Mouse (Mus musculus) lung, adult 2 months (tissue): ENCODE measurements around the gene Psmc1. TPM values are rescaled to one million over a fixed set of nuclear protein-coding genes. Genes with fewer than 3 reads are reported as not detected.

Experiments
- DNase-seq: peaks from one replicate; pipeline ENCODE4 v3.0.0; 2022
- H3K4me1 ChIP-seq: fragments of 200-500 bp; 2 replicates; pipeline ENCODE4 v1.6.1; 2011; ENCODE audit warnings: low read length; ENCODE audit not compliant: control insufficient read depth, insufficient read depth
- H3K4me3 ChIP-seq: fragments of 200-500 bp; replicated peaks from 2 replicates; pipeline ENCODE3; 2011; ENCODE audit warnings: low read depth, mild to moderate bottlenecking, control low read depth, low read length; ENCODE audit errors: extremely low read depth
- CTCF ChIP-seq: fragments of 200-500 bp; IDR thresholded peaks from 2 replicates; pipeline ENCODE4 v1.5.1; 2011; ENCODE audit warnings: mild to moderate bottlenecking, low read length, control low read depth; ENCODE audit not compliant: insufficient read depth
- POLR2A ChIP-seq: fragments of 200-500 bp; IDR thresholded peaks from 2 replicates; pipeline ENCODE4 v1.6.1; 2011; ENCODE audit warnings: low read depth, mild to moderate bottlenecking, control low read depth, low read length, borderline replicate concordance; ENCODE audit errors: extremely low read depth
- WGBS: fragments of 180-500 bp; shearing (Covaris S2); methylation state at CpG from one replicate; pipeline ENCODE4 v1.1.7; 2018; 5-methylcytosine and 5-hydroxymethylcytosine counted together
- polyA plus RNA-seq: library from polyadenylated mRNA; depleted of rRNA; stranded (reverse); fragments of >200 nt; gene quantifications from 2 replicates; pipeline ENCODE4 v1.2.3, GENCODE M21; 2012; rRNA removed

Gene Psmc1
- polyA plus RNA-seq, result 20.6 and 34.2 TPM in 2 replicates

DNA sequence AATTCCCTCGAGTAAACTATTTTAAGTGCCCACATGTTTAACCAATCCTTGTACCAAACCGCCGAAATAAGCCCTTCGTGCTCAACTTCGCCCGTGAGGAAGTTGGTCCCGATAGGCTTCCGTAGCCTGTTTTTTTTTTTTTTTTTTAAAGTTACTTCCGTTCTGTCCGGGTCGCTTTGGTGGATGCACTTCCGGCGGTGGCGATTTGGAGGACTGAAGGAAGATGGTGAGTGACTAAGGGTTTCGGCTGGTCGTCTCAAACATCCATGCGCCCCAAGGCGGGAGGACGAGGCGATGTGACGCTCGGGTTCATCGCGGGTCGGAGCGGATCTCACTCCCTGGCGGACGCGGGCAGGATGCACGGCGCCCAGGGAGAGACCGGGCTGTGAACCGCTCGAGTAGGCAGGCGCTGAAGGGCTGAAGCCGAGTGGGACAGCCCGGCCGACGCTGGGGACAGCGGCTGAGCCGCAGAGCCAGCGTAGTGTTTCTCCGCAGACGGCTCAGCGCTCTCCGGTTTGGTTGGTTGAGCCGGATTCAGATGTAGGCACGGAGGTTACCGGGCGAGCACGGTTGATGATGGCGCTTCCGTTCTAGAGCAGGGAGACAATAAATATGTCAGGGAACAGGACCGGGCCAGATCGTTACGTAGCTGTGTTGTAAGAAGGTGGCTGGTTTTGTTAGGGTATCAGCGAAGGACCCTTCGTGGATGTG is at the start of gene Psmc1:
TSS of gene Psmc1 (plus strand) at position 169 of the 711 bp plus-strand sequence.
- TF ChIP-seq POLR2A (peak; percentile 78; the same call in 1 of the 2 replicates), CTCF (no peak)
- peak; percentile 77 for DNase-seq
- peaks cover 6% of the 10 kb centered on the region; the same call in 1 of the 2 replicates for H3K4me1 ChIP-seq
- H3K4me3 ChIP-seq, result peak within 1 kb of the TSS; percentile 74
- WGBS, result under 1% methylated on average over 58 of the region's 58 CpGs

DNA sequence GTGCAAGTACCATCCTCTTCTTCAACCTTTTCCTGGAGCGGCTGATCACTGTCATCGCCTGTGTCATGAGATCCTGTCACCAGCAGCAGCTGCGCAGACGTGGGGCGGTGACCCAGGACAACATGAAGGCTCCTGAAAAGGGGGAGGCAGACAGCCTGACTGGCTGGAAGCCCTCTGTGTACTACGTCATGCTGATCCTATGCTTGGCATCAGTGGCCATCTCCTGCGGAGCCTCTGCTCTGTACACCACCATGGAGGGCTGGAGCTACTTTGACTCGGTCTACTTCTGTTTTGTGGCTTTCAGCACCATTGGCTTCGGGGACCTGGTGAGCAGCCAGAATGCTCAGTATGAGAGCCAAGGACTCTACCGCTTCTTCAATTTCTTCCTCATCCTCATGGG is 48.9 kb upstream of the Psmc1 start:
- Histone ChIP-seq H3K4me3 (no peak overlapping the region), H3K4me1 (no peaks in the 10 kb centered on the region)
- no peak for DNase-seq
- 83% methylated on average over 10 of the region's 10 CpGs for WGBS
- TF ChIP-seq POLR2A (no peak), CTCF (no peak)

DNA sequence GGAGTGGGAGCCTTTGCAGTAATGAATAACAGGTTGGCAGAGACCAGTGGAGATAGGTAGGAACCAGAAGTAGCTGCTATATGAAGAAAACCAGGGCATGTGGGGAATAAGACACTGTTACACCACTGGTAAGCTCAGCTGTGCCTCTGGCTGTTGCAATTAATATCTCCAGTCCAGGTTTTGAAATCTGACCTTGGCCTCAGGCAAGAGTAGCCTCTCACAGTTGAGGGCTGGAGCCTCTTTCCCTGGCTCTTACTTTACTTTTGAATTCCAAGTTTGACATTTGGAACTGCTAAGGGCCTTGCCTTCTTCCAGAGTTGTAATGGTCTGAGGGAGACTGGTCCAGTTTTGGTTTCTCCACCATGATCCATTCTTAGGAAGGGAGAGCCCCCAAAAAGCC is 48.1 kb upstream of the Psmc1 start:
- H3K4me1 ChIP-seq, result no peaks in the 10 kb centered on the region
- no peak overlapping the region for H3K4me3 ChIP-seq
- DNase-seq, result no peak
- no peak for TF ChIP-seq POLR2A
- no peak for TF ChIP-seq CTCF

DNA sequence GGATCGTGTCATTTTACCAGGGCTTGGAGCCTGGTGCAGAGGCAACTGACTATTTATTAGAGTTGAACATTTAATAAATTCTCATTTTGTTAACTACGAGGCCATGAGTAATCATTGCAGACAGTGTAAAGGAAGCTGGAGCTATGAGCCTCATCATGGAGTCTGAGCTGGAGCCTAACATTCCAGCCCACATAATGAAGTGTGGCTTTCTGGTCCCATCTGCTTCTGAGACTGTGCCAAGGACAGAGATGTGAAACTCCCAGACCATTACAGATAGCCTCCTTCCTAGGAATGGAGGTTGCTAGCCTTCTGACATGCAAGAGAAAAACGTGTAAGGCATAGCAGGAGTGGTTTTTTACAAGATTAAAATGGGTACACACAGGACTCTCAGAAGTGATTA is 47.4 kb upstream of the Psmc1 start:
- Histone ChIP-seq H3K4me1 (no peaks in the 10 kb centered on the region), H3K4me3 (no peak overlapping the region)
- TF ChIP-seq CTCF, result no peak
- TF ChIP-seq POLR2A, result no peak
- DNase-seq, result peak; percentile 13
- WGBS, result 60% methylated on average over 3 of the region's 3 CpGs

DNA sequence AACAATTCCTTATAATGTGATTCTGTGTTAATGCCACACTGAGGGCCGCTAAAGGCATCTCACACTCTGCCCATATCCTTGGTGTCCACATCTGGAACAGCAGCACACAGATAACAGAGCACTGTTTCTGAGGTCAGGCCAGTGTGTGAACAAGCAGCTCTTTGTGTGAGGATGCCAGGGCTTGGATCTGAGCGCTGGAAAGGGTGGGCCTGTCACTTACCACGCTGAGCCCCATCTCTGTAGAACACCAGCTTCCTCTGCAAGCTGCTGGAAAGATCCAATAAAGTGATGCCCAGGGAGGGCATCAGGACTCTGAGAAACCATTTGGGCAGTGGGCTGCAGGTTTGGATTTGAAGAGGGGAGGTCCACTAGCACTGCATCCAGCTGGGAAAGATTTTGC is 44.8 kb upstream of the Psmc1 start:
- H3K4me1 ChIP-seq, result no peaks in the 10 kb centered on the region
- no peak for TF ChIP-seq POLR2A
- TF ChIP-seq CTCF, result no peak
- 62% methylated on average over 3 of the region's 3 CpGs for WGBS
- H3K4me3 ChIP-seq, result no peak overlapping the region
- no peak for DNase-seq

DNA sequence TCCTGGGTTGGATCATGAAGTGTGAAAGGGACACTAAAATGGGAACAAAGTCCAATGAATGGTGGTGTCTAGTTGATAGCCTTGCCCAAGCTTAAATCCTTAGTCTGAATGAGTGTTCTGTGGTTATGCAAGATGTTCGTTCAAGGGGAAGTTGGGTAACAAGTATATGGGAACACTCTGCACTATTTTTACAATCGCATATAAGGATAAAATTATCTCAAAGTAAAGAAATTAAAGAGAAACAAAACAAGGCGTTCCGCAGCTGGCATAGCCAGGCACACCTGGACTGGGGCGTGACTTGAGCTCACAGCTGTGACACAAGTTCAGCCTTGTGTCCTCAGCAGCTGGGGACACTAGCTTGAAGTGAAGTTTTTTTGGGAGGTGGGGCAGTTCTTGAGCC is 42.5 kb upstream of the Psmc1 start:
- 64% methylated on average over 5 of the region's 5 CpGs for WGBS
- no peak for TF ChIP-seq CTCF
- TF ChIP-seq POLR2A, result no peak
- no peak for DNase-seq
- Histone ChIP-seq H3K4me1 (no peaks in the 10 kb centered on the region), H3K4me3 (no peak overlapping the region)

DNA sequence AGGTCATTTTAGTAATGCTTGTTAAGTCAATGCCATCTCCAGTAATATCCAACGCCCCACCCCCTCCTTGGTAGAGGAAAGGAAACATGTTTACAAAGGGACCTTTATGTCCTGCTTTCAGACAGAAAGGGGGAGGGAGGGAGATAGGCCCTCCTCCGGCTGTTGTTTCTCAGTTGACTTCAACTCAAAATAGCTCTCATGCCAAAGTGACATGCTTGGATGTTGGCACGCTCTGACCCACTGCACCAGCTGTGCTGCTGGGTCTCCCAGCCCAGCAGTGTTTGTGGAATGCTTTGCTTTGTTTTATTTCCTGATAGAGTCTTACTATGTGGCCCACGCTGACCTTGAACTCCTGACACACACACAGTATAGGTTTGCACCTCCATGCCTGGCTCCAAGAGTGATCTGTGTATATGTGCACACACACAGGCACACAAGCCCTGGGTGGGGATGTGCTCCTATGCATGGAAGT is 36.7 kb upstream of the Psmc1 start:
- TF ChIP-seq CTCF (no peak), POLR2A (no peak)
- no peak for DNase-seq
- Histone ChIP-seq H3K4me1 (no peaks in the 10 kb centered on the region), H3K4me3 (no peak overlapping the region)
- WGBS, result 42% methylated on average over 4 of the region's 4 CpGs

DNA sequence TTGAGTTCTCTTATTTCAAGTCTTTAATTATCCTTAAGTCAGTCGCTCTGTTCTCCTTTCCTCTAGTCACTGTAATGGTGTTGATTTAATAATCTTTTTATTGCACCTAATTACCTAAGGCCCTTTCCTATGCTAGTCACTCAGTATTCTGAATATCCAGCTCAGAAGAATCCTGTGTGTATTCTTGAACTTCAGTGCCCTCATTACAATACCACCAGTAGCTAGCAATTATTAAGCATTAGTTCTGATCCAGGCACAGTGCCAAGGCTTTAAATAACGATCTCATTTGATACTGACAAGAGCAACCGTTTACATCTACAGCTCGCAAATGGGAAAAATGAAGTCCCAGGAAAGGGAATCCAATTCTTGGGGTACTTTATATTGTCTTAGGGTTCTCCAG is 34.2 kb upstream of the Psmc1 start:
- no peak for TF ChIP-seq CTCF
- 51% methylated on average over 4 of the region's 4 CpGs for WGBS
- DNase-seq, result no peak
- Histone ChIP-seq H3K4me3 (no peak overlapping the region), H3K4me1 (no peaks in the 10 kb centered on the region)

DNA sequence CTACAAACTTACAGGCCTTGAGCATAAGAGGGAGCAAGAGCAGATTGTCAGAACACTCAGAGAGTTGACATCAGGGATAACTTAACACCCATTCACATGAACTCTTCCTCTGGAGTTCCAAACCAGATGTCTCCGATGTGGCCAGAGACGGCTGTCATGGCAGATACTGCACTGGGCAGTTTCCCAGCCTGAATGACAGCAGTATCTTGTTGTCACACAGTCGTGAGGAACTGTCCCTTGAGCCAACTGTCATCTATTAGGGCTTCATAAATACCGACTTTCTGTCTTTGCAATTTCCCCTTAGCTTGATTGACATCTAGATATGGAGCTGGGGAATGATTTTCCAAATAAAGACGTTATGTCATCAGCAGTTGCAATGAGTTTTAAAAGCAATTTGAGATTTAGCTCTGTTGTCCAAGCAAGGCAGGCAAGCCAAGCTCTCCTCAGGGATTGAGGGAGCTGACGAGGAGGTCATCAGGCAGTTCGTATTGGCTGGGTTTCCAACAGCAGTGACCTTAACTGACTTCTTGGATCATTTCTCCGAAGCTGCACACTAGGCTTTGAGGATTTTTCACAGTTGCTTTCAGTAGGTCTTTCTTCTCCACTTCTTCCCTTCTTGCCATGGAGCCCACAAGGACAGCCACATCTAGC is 30.2 kb upstream of the Psmc1 start:
- TF ChIP-seq CTCF (no peak), POLR2A (no peak)
- DNase-seq, result no peak
- 59% methylated on average over 8 of the region's 8 CpGs for WGBS
- no peaks in the 10 kb centered on the region; the same call in 1 of the 2 replicates for H3K4me1 ChIP-seq
- no peak overlapping the region for H3K4me3 ChIP-seq

DNA sequence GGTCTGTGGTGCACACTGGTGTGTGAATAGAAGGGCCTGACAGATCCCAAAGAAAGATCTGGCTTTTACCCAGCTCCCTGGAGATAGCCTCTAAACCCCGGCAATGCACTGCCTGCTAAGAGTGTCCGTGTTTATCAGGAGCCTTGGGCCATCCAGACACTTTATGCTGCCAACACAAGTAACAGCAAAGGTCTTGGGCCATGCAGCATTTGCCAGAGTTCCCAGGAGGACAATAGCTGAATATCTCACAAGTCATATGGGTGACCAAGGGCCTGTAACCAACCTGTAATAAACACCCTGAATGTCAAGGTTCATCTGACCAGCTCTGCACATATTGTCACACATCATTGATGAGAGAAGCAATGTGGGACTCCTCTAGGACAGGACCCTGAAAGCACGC is 21.9 kb upstream of the Psmc1 start:
- WGBS, result 81% methylated on average over 3 of the region's 3 CpGs
- H3K4me1 ChIP-seq, result no peaks in the 10 kb centered on the region; the same call in 1 of the 2 replicates
- no peak for TF ChIP-seq POLR2A
- no peak for TF ChIP-seq CTCF
- DNase-seq, result no peak
- no peak overlapping the region for H3K4me3 ChIP-seq

DNA sequence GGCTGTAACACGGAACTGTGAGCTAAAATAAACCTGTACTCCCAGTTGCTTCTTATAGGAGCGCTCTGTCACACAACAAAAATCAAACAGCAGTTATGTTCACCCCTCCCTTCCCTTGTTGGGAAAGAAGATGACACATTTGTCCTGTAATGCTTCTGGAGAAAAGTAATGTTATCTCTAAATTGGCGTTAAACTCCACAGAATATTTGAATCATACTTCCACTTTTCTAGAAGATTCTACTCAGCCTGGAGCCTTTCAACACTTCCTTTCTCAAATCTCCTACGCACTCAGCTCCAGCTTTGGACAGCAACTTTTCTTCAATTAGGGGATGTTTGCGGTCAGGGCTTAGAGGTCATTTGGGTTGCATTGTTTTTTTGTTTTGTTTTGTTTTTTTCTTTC is 20.7 kb upstream of the Psmc1 start:
- no peak for DNase-seq
- Histone ChIP-seq H3K4me3 (no peak overlapping the region), H3K4me1 (no peaks in the 10 kb centered on the region; the same call in 1 of the 2 replicates)
- 72% methylated on average over 5 of the region's 5 CpGs for whole genome bisulfite sequencing
- TF ChIP-seq POLR2A, result no peak
- TF ChIP-seq CTCF, result no peak
